Mouse (Mus musculus) megakaryocyte, embryonic 14.5 days (primary cell): ENCODE data around the gene S100a2.

Experiments
- FLI1 ChIP-seq: IDR thresholded peaks from 2 replicates; pipeline ENCODE4 v1.6.1; 2012; ENCODE audit warnings: low read length, inconsistent platforms, mixed read lengths
- GATA1 ChIP-seq: IDR thresholded peaks from 3 replicates; pipeline ENCODE4 v1.6.1; 2012; ENCODE audit warnings: mixed read lengths, low read length, inconsistent platforms, borderline replicate concordance

GRCm38 (mm10) chr3:90600458-90601195 is 10.6 kb downstream of the S100a2 start:
- no peak for TF ChIP-seq FLI1
- no peak for TF ChIP-seq GATA1
